Mouse (Mus musculus) myocyte (in vitro differentiated cells): ENCODE data around the gene Rtn3.

ENCODE experiments used
- MAX ChIP-seq: IDR thresholded peaks from one replicate; pipeline ENCODE4 v1.6.1; 2011; ENCODE audit warnings: low read depth, mild to moderate bottlenecking, control low read depth
- POLR2A ChIP-seq: IDR thresholded peaks from one replicate; pipeline ENCODE4 v1.6.1; 2011; ENCODE audit warnings: low read depth, mild to moderate bottlenecking, control low read depth, moderate library complexity; ENCODE audit not compliant: insufficient read length
- REST ChIP-seq: IDR thresholded peaks from one replicate; pipeline ENCODE4 v1.6.1; 2011; ENCODE audit warnings: mild to moderate bottlenecking, control low read depth, moderate library complexity; ENCODE audit not compliant: insufficient read depth, insufficient read length

- TF ChIP-seq POLR2A: no peak
- no peak for TF ChIP-seq MAX
- no peak for TF ChIP-seq REST
Observed at GRCm38 (mm10) chr19:7386042-7386441, 97.0 kb downstream of the Rtn3 start.
